Mouse (Mus musculus) forebrain, embryonic 14.5 days (tissue): ENCODE measurements at regions not wholly inside any gene's neighbourhood (a gene's known extent, or its start where the extent isn't known, plus 50 kb on each side); places are given as distances from the start of the nearest gene placed in this dataset.

Experiments used
- ATAC-seq: fragments of 200-750 bp; cut with Nextera tagmentation; 2 replicates; pipeline ENCODE4 v1.8.0; 2017; ENCODE audit warnings: mild to moderate bottlenecking, moderate library complexity
- DNase-seq: peaks from one replicate; pipeline ENCODE4 v3.0.0-alpha.2; 2015; ENCODE audit warnings: low spot score
- H3K27ac ChIP-seq: fragments of 300-500 bp; sonication (generic); 2 replicates; pipeline ENCODE4 v1.5.1; 2014; ENCODE audit warnings: low read depth, mild to moderate bottlenecking, control low read depth, low read length, moderate library complexity
- H3K27me3 ChIP-seq: fragments of 300-500 bp; sonication (generic); replicated peaks from 2 replicates; pipeline ENCODE4 v1.6.1; 2014; ENCODE audit warnings: low read length, control low read depth, mixed read lengths; ENCODE audit not compliant: control insufficient read depth, insufficient read depth
- H3K36me3 ChIP-seq: fragments of 300-500 bp; sonication (generic); 2 replicates; pipeline ENCODE4 v1.6.1; 2014; ENCODE audit warnings: low read length, control low read depth; ENCODE audit not compliant: control insufficient read depth, insufficient read depth
- H3K4me1 ChIP-seq: fragments of 300-500 bp; sonication (generic); 2 replicates; pipeline ENCODE4 v1.6.1; 2014; ENCODE audit warnings: antibody characterized with exemption, low read length, control low read depth; ENCODE audit not compliant: control insufficient read depth, insufficient read depth
- H3K4me2 ChIP-seq: fragments of 300-500 bp; sonication (generic); 2 replicates; pipeline ENCODE4 v1.6.1; 2014; ENCODE audit warnings: mild to moderate bottlenecking, control low read depth, low read length
- H3K4me3 ChIP-seq: fragments of 300-500 bp; sonication (generic); 2 replicates; pipeline ENCODE4 v1.5.1; 2014; ENCODE audit warnings: low read depth, low read length, control low read depth
- H3K9ac ChIP-seq: fragments of 300-500 bp; sonication (generic); 2 replicates; pipeline ENCODE4 v1.6.1; 2014; ENCODE audit warnings: mild to moderate bottlenecking, low read length, control low read depth, moderate library complexity
- H3K9me3 ChIP-seq: fragments of 300-500 bp; sonication (generic); replicated peaks from 2 replicates; pipeline ENCODE4 v1.6.1; 2016; ENCODE audit warnings: low read length, control low read depth, mixed read lengths; ENCODE audit not compliant: control insufficient read depth
- WGBS: fragments of 180-500 bp; shearing (Covaris S2); extraction: QIAGEN DNeasy Blood & Tissue Kit; methylation state at CpG from one replicate; pipeline ENCODE4 v1.1.7; 2014; 5-methylcytosine and 5-hydroxymethylcytosine counted together

DNA sequence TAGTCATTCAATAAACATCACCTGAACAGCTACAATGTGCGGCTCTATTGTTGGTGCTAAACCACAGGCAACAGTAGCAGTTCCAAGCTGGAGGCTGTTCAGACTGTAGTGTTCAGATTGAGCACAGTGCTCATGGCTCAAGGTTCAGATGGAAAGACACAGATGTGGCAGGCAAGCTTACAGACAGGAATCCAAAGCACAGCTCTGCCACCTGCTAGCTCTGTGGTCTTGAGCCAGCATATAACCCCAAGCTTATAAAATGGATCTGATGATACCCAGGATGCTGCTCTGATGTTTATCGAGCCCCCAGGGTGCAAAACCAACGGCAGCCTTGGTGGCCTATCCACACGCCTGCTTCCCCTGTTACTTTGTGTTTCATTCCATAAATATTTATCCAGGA, 53.2 kb upstream of the Arntl start:
- H3K4me2 ChIP-seq, result no peak overlapping the region
- DNase-seq, result no peak
- ATAC-seq, result no peak
- no peak overlapping the region for H3K9ac ChIP-seq
- H3K9me3 ChIP-seq, result no peaks in the 10 kb centered on the region
- WGBS, result 93% methylated on average over 4 of the region's 4 CpGs
- no peak overlapping the region for H3K27ac ChIP-seq
- peaks cover 6% of the 10 kb centered on the region; the same call in 1 of the 2 replicates for H3K4me1 ChIP-seq
- no peaks in the 10 kb centered on the region for H3K27me3 ChIP-seq
- no peaks in the 10 kb centered on the region for H3K36me3 ChIP-seq
- H3K4me3 ChIP-seq, result no peak overlapping the region

DNA sequence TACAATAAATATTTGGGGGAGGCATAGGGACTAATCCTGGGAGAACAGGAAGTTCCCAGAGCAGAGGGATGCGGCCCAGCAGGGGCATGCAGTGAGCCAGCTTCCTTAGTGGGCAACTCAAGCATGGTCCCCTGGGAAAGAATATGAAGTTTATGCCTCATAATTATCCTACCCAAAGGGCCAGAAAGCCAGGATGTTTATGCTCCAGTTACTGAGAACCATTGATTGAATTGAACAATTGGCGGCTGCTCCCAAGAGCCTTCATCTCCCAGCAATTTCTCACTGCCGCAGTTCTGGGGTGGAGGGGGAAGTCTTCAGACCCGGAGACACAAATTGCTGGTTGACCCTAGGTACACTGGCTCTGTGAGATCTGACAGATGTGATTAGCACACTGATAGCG, 50.9 kb upstream of the Arntl start:
- 49% methylated on average over 5 of the region's 5 CpGs for WGBS
- Histone ChIP-seq H3K9me3 (no peaks in the 10 kb centered on the region), H3K4me3 (no peak overlapping the region), H3K27ac (no peak overlapping the region), H3K4me1 (peaks cover 6% of the 10 kb centered on the region; the same call in 1 of the 2 replicates), H3K27me3 (no peaks in the 10 kb centered on the region), H3K4me2 (no peak overlapping the region), H3K36me3 (no peaks in the 10 kb centered on the region), H3K9ac (no peak overlapping the region)
- DNase-seq (no peak), ATAC-seq (no peak)

DNA sequence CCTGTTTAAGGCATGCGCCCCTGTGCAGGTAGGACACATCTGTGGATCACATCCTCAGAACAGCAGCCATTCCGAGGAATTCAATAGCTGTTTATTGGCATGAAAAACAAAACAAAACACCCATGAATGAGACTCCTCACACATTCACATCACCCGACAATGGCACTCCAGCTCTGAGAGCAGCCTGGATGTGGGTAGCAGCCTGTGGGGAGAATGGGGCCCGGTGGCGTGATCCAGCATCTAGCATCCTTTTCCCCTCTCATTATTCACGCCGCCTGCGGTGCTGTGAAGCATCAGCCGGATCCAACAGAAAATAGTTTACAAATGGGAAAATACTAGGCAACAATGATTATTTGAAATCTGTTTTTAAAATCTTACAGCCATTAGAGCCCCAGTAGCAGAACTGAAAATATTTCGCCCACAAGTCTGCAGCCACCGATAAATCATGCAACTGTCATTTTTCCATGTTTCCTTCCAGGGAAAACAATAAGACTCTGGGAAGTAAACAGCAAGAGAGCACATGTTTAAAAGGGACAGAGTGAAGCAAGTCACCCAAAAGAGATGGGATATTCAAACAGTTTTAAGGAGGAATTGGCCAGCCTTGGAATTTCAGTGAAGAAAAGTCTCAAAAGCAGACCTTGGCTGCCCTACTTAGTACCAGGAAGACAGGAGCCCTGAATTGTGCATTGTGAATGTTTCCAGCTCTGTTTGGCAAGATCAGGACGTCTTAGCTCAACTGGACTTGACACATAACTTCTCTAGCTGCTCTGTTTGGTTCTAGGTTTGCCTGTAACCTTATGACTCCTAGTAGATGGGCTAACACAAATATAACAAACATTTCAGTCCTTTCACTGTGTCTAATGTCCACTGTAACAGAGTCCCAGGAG, 50.2 kb upstream of the Arntl start:
- no peaks in the 10 kb centered on the region for H3K36me3 ChIP-seq
- H3K4me3 ChIP-seq, result no peak overlapping the region
- WGBS, result 55% methylated on average over 12 of the region's 12 CpGs
- no peak overlapping the region for H3K4me2 ChIP-seq
- no peaks in the 10 kb centered on the region for H3K27me3 ChIP-seq
- no peaks in the 10 kb centered on the region for H3K9me3 ChIP-seq
- no peak overlapping the region for H3K9ac ChIP-seq
- no peak overlapping the region for H3K27ac ChIP-seq
- no peak for DNase-seq
- H3K4me1 ChIP-seq, result peaks cover 6% of the 10 kb centered on the region; the same call in 1 of the 2 replicates
- no peak for ATAC-seq
